Mouse (Mus musculus): ENCODE results near the gene Gm45337. TPM values are rescaled to one million over a fixed set of nuclear protein-coding genes. Genes with fewer than 3 reads are reported as not detected.

Gm45337 gene
- polyA plus RNA-seq, 1 experiment = not detected

DNA sequence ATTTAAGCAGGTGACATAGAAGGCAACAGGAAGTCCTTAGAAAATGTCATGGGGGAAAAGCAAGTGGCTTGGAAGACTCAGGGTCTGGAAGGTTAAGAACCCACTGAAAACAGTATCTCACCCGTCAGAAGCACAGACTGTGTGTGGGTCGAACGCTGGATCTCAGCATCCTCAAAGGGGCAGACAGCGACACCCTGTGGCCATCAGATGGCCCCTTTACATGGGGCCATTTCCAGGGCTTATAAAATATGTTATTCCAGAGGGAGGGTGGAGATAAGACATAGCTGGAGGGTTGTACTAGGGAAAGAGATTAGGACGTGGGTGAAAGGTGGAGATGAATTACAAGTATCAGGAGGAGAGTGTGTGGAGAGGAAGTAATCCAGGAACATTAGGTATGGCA, 24.8 kb downstream of the Gm45337 start:
- H3K27ac ChIP-seq (ENCODE audit: insufficient read depth, low read depth, low read length) = no peak overlapping the region
- no peak for TF ChIP-seq POLR2A (IDR thresholded peaks at IDR 0.05; ENCODE audit: borderline replicate concordance, low read depth, low read length)
- peak; percentile 43 for TF ChIP-seq CTCF (IDR thresholded peaks at IDR 0.05; ENCODE audit: low read depth, low read length)
- no peaks in the 10 kb centered on the region for H3K4me1 ChIP-seq (ENCODE audit: control insufficient read depth, insufficient read depth, low read length)
- H3K4me3 ChIP-seq (ENCODE audit: insufficient read depth, low read length) = no peak overlapping the region

DNA sequence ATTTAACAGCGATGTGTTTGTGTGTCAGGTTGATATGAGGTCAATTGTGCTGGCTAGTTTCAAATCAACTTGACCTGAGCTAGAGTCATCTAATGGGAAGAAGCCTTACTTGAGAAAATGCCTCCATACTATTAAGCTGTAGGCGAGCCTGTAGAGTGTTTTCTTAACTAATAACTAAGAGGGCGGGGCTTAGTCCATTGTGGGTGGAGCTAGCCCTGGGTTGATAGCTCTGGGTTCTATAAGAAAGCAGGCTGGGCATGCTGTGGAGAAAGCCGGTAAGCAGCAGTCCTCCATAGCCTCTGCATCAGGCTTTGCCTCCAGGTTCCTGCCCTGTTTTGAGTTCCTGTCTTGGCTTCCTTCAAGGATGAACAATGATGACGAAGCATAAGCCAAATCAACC, 39.7 kb downstream of the Gm45337 start:
- Histone ChIP-seq H3K4me1 (ENCODE audit: control insufficient read depth, insufficient read depth, low read length) (no peaks in the 10 kb centered on the region), H3K27ac (ENCODE audit: insufficient read depth, low read depth, low read length) (no peak overlapping the region), H3K4me3 (ENCODE audit: insufficient read depth, low read length) (no peak overlapping the region)
- no peak for TF ChIP-seq CTCF (IDR thresholded peaks at IDR 0.05; ENCODE audit: low read depth, low read length)
- no peak for TF ChIP-seq POLR2A (IDR thresholded peaks at IDR 0.05; ENCODE audit: borderline replicate concordance, low read depth, low read length)

DNA sequence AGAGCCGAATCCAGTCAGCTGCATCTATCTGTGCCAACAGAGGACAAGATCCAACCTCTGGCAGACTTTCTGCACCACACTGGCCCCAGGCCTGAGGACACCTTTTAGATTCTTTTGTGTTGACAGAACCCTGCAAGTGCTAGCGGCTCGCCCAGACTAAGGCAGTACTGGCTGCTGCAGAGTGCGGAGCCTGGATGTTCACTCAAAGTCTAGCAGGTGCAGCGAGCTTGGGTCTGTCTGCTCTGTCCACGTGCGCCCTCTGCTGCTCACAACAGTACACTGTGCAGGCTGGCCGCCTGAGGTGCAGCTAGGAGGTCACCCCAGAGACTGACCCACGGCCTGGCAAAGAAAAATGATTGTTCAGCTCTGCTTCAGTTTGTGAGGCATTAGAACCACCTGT, 46.6 kb downstream of the Gm45337 start:
- Histone ChIP-seq H3K27ac (ENCODE audit: insufficient read depth, low read depth, low read length) (no peak overlapping the region), H3K4me1 (ENCODE audit: control insufficient read depth, insufficient read depth, low read length) (no peaks in the 10 kb centered on the region), H3K4me3 (ENCODE audit: insufficient read depth, low read length) (no peak overlapping the region)
- TF ChIP-seq POLR2A (IDR thresholded peaks at IDR 0.05; ENCODE audit: borderline replicate concordance, low read depth, low read length) (no peak), CTCF (IDR thresholded peaks at IDR 0.05; ENCODE audit: low read depth, low read length) (peak; percentile 56)

GRCm38 (mm10) chr7:142096701-142097100, 47.7 kb downstream of the Gm45337 start:
- no peak overlapping the region for H3K27ac ChIP-seq (ENCODE audit: insufficient read depth, low read depth, low read length)
- no peak overlapping the region for H3K4me3 ChIP-seq (ENCODE audit: insufficient read depth, low read length)
- no peaks in the 10 kb centered on the region for H3K4me1 ChIP-seq (ENCODE audit: control insufficient read depth, insufficient read depth, low read length)
- no peak for TF ChIP-seq CTCF (IDR thresholded peaks at IDR 0.05; ENCODE audit: low read depth, low read length)
- no peak for TF ChIP-seq POLR2A (IDR thresholded peaks at IDR 0.05; ENCODE audit: borderline replicate concordance, low read depth, low read length)

DNA sequence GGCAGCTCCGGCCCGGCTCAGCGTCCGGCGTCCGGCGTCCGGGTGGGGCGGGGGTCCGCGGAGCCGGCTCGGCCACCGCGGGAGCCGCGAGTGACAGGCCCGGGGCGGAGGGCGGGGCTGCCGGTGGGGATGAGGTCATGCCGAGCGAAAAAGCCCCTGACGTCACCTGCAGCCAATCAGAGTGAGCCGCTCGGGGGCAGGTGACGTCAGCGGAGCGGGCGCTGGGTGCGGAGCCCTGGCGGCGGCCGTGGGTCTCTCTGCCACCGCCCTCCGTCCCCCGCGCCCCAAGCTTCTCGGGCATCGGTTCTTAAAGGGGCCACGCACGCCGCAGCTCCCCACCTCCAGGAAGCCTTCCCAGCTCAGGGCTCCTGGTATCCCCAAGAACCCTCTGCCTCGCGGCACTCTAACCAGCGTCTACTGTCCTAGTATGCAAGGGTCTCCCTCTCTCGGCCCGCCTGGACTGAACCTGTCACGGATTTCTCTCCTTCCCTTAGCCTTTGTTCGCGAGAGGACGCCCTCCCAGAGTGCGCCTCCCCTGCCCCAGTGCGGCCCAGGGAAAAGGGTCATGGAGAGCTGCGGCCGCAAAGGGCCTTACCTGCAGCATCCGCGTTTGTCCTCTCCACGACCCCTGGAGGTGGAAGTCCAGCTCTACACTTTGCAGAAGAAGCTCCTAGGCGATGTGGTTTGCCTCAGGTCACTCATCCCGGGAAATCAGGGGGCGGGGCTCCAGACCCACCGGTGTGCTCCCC, 49.0 kb downstream of the Gm45337 start, which contains the start of gene Dusp8:
Gene Dusp8, minus strand, starts transcription at position 661 of the 749 bp plus-strand sequence.
- Histone ChIP-seq H3K27ac (ENCODE audit: insufficient read depth, low read depth, low read length) (no peak within 1 kb of the TSS), H3K4me1 (ENCODE audit: control insufficient read depth, insufficient read depth, low read length) (no peaks in the 10 kb centered on the region), H3K4me3 (ENCODE audit: insufficient read depth, low read length) (peak within 1 kb of the TSS; percentile 63)
- TF ChIP-seq POLR2A (IDR thresholded peaks at IDR 0.05; ENCODE audit: borderline replicate concordance, low read depth, low read length) (no peak), CTCF (IDR thresholded peaks at IDR 0.05; ENCODE audit: low read depth, low read length) (no peak)

DNA sequence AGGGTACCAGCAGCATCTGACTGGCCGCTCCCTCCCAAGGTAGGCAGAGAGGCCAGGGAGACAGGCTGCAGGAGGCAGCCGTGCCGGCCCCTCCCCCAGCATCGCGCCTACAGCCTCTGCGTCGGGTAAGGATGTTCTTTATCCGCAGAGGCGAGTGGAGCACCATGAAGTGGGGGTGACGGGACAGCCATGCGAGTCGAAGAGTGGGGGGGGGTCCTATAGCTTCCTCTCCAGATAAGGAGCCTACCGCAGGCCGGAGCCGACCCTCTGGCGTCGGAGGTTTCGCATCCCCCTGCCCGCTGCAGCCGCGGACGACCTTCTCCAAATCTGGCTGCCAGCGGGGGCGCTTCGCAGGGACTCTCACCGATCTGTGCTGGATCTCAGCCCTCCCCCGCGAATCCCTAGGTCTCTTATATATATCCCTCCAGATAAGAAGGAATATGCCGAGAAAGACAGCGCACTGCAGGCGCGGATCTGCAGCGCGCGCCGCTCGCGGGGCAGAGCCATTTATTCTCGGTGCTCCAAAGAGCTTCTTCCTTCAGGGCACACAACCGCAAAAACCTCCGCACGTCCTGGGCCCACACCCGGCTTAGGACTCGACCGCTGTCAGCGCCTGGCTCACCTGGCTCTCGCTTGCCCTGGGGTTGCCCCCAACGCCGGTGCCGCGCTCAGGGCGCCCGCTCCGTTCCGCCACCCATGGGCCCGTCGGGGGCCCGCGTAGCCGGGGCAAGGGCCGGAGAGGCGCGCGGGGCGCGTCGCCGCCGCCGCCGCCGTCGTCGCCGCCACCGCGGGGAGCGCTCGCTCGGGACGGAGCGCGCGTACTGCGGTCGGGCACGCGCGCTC, 49.9 kb downstream of the Gm45337 start:
- Histone ChIP-seq H3K27ac (ENCODE audit: insufficient read depth, low read depth, low read length) (no peak overlapping the region), H3K4me3 (ENCODE audit: insufficient read depth, low read length) (peak overlapping the region; percentile 63), H3K4me1 (ENCODE audit: control insufficient read depth, insufficient read depth, low read length) (no peaks in the 10 kb centered on the region)
- no peak for TF ChIP-seq POLR2A (IDR thresholded peaks at IDR 0.05; ENCODE audit: borderline replicate concordance, low read depth, low read length)
- TF ChIP-seq CTCF (IDR thresholded peaks at IDR 0.05; ENCODE audit: low read depth, low read length) = no peak

- TF ChIP-seq CTCF (IDR thresholded peaks at IDR 0.05; ENCODE audit: low read depth, low read length) = no peak
- no peak for TF ChIP-seq POLR2A (IDR thresholded peaks at IDR 0.05; ENCODE audit: borderline replicate concordance, low read depth, low read length)
- Histone ChIP-seq H3K4me3 (ENCODE audit: insufficient read depth, low read length) (no peak overlapping the region), H3K27ac (ENCODE audit: insufficient read depth, low read depth, low read length) (no peak overlapping the region), H3K4me1 (ENCODE audit: control insufficient read depth, insufficient read depth, low read length) (no peaks in the 10 kb centered on the region)
Observed at GRCm38 (mm10) chr7:142093696-142094240, 50.6 kb downstream of the Gm45337 start.

Other genes with a start within 250 kb of the Gm45337 start
- 37.2 and 39.1 TPM in 2 replicates for gene Tollip, start 226.1 kb downstream of the Gm45337 start, polyA plus RNA-seq (2012; ENCODE audit: insufficient read depth, insufficient read length, missing spikeins)
- gene Brsk2, start 194.9 kb downstream of the Gm45337 start, polyA plus RNA-seq (2012; ENCODE audit: insufficient read depth, insufficient read length, missing spikeins) = not detected in 2 replicates
- 29.5 and 37.0 TPM in 2 replicates for gene Mob2, start 83.5 kb downstream of the Gm45337 start, polyA plus RNA-seq (2012; ENCODE audit: insufficient read depth, insufficient read length, missing spikeins)
- gene Dusp8, start 48.8 kb downstream of the Gm45337 start, polyA plus RNA-seq (2012; ENCODE audit: insufficient read depth, insufficient read length, missing spikeins) = 0.27 and 0.46 TPM in 2 replicates
- gene Gm45618, start 23.9 kb downstream of the Gm45337 start, polyA plus RNA-seq (2012; ENCODE audit: insufficient read depth, insufficient read length, missing spikeins) = not detected in 2 replicates
- not detected in 2 replicates for gene Gm39115, start 8.6 kb downstream of the Gm45337 start, polyA plus RNA-seq (2012; ENCODE audit: insufficient read depth, insufficient read length, missing spikeins)
- gene Gm29735, start 12.5 kb upstream of the Gm45337 start, polyA plus RNA-seq (2012; ENCODE audit: insufficient read depth, insufficient read length, missing spikeins) = not detected in 2 replicates
- not detected in 2 replicates for gene Gm4553, start 21.1 kb upstream of the Gm45337 start, polyA plus RNA-seq (2012; ENCODE audit: insufficient read depth, insufficient read length, missing spikeins)
- not detected in 2 replicates for gene Krtap5-2, start 31.4 kb upstream of the Gm45337 start, polyA plus RNA-seq (2012; ENCODE audit: insufficient read depth, insufficient read length, missing spikeins)
- not detected in 2 replicates for gene Gm10153, start 45.8 kb upstream of the Gm45337 start, polyA plus RNA-seq (2012; ENCODE audit: insufficient read depth, insufficient read length, missing spikeins)
- not detected in 2 replicates for gene Krtap5-3, start 56.8 kb upstream of the Gm45337 start, polyA plus RNA-seq (2012; ENCODE audit: insufficient read depth, insufficient read length, missing spikeins)
- gene Gm7579, start 67.3 kb upstream of the Gm45337 start, polyA plus RNA-seq (2012; ENCODE audit: insufficient read depth, insufficient read length, missing spikeins) = not detected in 2 replicates
- not detected in 2 replicates for gene Krtap5-5, start 85.4 kb upstream of the Gm45337 start, polyA plus RNA-seq (2012; ENCODE audit: insufficient read depth, insufficient read length, missing spikeins)
- gene Gm40460, start 96.5 kb upstream of the Gm45337 start, polyA plus RNA-seq (2012; ENCODE audit: insufficient read depth, insufficient read length, missing spikeins) = not detected in 2 replicates
- not detected in 2 replicates for gene Gm2431, start 113.7 kb upstream of the Gm45337 start, polyA plus RNA-seq (2012; ENCODE audit: insufficient read depth, insufficient read length, missing spikeins)
- gene Gm4559, start 129.8 kb upstream of the Gm45337 start, polyA plus RNA-seq (2012; ENCODE audit: insufficient read depth, insufficient read length, missing spikeins) = not detected in 2 replicates
- not detected in 2 replicates for gene Krtap5-1, start 152.5 kb upstream of the Gm45337 start, polyA plus RNA-seq (2012; ENCODE audit: insufficient read depth, insufficient read length, missing spikeins)
- gene Krtap5-4, start 158.9 kb upstream of the Gm45337 start, polyA plus RNA-seq (2012; ENCODE audit: insufficient read depth, insufficient read length, missing spikeins) = not detected in 2 replicates
- gene Ifitm10, start 229.1 kb upstream of the Gm45337 start, polyA plus RNA-seq (2012; ENCODE audit: insufficient read depth, insufficient read length, missing spikeins) = 0.59 TPM in 1 of 2 replicates, not detected in the other
- 1.1 TPM in 1 of 2 replicates, not detected in the other for gene Gm49369, start 238.1 kb upstream of the Gm45337 start, polyA plus RNA-seq (2012; ENCODE audit: insufficient read depth, insufficient read length, missing spikeins)
- gene Ctsd, start 243.4 kb upstream of the Gm45337 start, polyA plus RNA-seq (2012; ENCODE audit: insufficient read depth, insufficient read length, missing spikeins) = 2,800 and 3,060 TPM in 2 replicates